ENCODE assay signal across 9 mouse cellular contexts in the genomic region with DNA sequence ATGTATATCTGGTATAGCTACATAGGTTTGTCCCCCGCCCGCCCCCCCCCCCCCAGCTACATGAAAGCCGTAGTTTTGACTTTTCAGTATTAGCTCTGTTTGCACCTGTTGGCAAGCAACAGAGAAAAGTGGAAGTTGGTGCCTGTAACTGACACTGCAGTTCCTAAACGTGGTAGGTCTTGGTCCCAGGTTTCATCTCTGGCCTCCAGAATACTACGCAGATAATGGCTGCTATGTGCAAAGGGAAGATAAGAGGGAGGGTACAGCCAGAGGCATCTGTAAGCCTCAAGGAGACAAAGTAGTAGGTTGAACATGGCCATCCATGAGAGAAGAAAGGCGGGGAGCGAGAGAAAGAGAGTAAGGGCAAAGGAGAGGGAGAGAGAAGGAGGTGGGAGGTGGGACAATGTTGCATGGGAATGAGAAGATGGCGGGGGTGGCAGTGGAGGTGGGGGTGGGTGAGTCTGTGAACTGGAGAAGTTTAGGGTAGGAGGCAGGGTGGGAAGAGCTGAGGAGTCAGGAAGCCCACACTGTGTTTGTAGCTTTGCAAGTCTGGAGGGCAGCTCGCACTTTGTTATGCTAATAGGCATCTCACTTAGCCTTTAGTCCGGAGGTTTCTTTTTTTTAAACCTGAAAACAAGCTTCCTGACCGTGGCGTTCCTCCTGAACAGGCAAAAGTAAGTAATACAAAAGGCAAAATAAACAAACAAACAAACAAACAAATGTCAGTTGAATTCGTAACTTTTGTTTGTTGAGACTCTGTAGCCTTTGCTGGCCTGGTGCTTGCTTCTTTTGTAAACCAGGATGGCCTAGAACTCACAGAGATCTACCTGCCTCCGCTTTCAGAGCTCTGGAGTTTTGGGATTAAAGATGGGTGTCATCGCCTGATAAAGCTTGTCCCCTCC. TPM values are rescaled to one million over a fixed set of nuclear protein-coding genes. Genes with fewer than 3 reads are reported as not detected.
DNase-seq lines count a peak whose midpoint lies in the region; ATAC-seq and TF ChIP-seq lines count a peak whose summit lies in the region.
"Had no signal": no experiment of that assay in that cellular context is flagged by ENCODE, and none has a peak within 500 bp of the region (broad histone marks: within the 10 kb centered on the region; RNA-seq: fewer than 3 reads in every experiment).

Gene Fam169a, plus strand, starts transcription at position 638 of the 902 bp plus-strand sequence.

- DNase-seq in forebrain, embryonic 10.5 days (ENCODE audit: extremely low spot score, low spot score) = no peak
- DNase-seq in brain, embryonic 14.5 days (ENCODE audit: low read depth) = no peak
- DNase-seq in cerebellum, adult 9-11 months = no peak
- DNase-seq in right cerebral cortex, adult 2 months (ENCODE audit: low spot score in 2 of 2) = no peak
- no peak for DNase-seq in thymus, postnatal 0 days (ENCODE audit: low spot score)
- DNase-seq: kidney, postnatal 25 days had no signal

- peak within 1 kb of the TSS; percentile 25 for H3K4me3 ChIP-seq in forebrain, embryonic 10.5 days
- no peak within 1 kb of the TSS for H3K4me3 ChIP-seq in forebrain, embryonic 13.5 days
- no peak within 1 kb of the TSS for H3K4me3 ChIP-seq in hindbrain, embryonic 16.5 days (ENCODE audit: low read length)

- no peak within 1 kb of the TSS for H3K9ac ChIP-seq in forebrain, embryonic 13.5 days
- H3K9ac ChIP-seq in hindbrain, embryonic 16.5 days (ENCODE audit: low read depth, low read length) = no peak within 1 kb of the TSS

- H3K27me3 ChIP-seq in forebrain, embryonic 10.5 days (ENCODE audit: poor library complexity, severe bottlenecking) = peaks cover 49% of the 10 kb centered on the region
- H3K27me3 ChIP-seq in forebrain, embryonic 13.5 days = peaks cover 25% of the 10 kb centered on the region
- H3K27me3 ChIP-seq in hindbrain, embryonic 16.5 days (replicated peaks; ENCODE audit: control insufficient read depth, insufficient read depth, low read length) = no peaks in the 10 kb centered on the region

- no peaks in the 10 kb centered on the region for H3K36me3 ChIP-seq in forebrain, embryonic 10.5 days (replicated peaks)
- no peaks in the 10 kb centered on the region for H3K36me3 ChIP-seq in forebrain, embryonic 13.5 days (ENCODE audit: poor library complexity, severe bottlenecking)
- H3K36me3 ChIP-seq in hindbrain, embryonic 16.5 days (ENCODE audit: control insufficient read depth, insufficient read depth, low read length) = no peaks in the 10 kb centered on the region

- no peak for TF ChIP-seq CTCF in brain, embryonic 14.5 days (IDR thresholded peaks at IDR 0.05; ENCODE audit: borderline replicate concordance, extremely low read depth, insufficient read depth, insufficient read length)

- peak within 1 kb of the TSS; percentile 48 for H3K27ac ChIP-seq in forebrain, embryonic 10.5 days
- no peak within 1 kb of the TSS for H3K27ac ChIP-seq in forebrain, embryonic 13.5 days
- no peak within 1 kb of the TSS for H3K27ac ChIP-seq in hindbrain, embryonic 16.5 days (ENCODE audit: low read depth, low read length)

- peaks cover 38% of the 10 kb centered on the region for H3K4me1 ChIP-seq in forebrain, embryonic 10.5 days
- H3K4me1 ChIP-seq in forebrain, embryonic 13.5 days = 0 out of 2 replicates have a peak, but pooled peaks cover 5% of the 10 kb centered on the region
- H3K4me1 ChIP-seq in hindbrain, embryonic 16.5 days (ENCODE audit: control insufficient read depth, insufficient read depth, low read depth, low read length) = no peaks in the 10 kb centered on the region

- no peak within 1 kb of the TSS for H3K4me2 ChIP-seq in forebrain, embryonic 13.5 days
- no peak within 1 kb of the TSS for H3K4me2 ChIP-seq in hindbrain, embryonic 16.5 days (ENCODE audit: low read length)

- 36% methylated on average over 15 of the region's 15 CpGs for WGBS in forebrain, embryonic 10.5 days
- WGBS in forebrain, embryonic 13.5 days = 35% methylated on average over 15 of the region's 15 CpGs
- 38% methylated on average over 15 of the region's 15 CpGs for WGBS in hindbrain, embryonic 16.5 days

- peaks cover 6% of the 10 kb centered on the region; the same call in 1 of the 2 replicates for H3K9me3 ChIP-seq in forebrain, embryonic 10.5 days
- no peaks in the 10 kb centered on the region for H3K9me3 ChIP-seq in forebrain, embryonic 13.5 days (replicated peaks)
- H3K9me3 ChIP-seq in hindbrain, embryonic 16.5 days (ENCODE audit: control insufficient read depth, low read length) = no peaks in the 10 kb centered on the region

- no peak for ATAC-seq in forebrain, embryonic 13.5 days
- ATAC-seq in hindbrain, embryonic 16.5 days = no peak
- ATAC-seq in megakaryocyte-erythroid progenitor cell, adult 5-6 weeks (replicated peaks; ENCODE audit: low FRiP score, low TSS enrichment, poor library complexity, severe bottlenecking) = peak; percentile 97

- no peak for TF ChIP-seq POLR2A in brain, embryonic 14.5 days (IDR thresholded peaks at IDR 0.05; ENCODE audit: borderline replicate concordance, extremely low read depth, insufficient read depth, insufficient read length, poor library complexity, severe bottlenecking)

RNA-seq across cellular contexts. Expression of gene Fam169a, which starts in this region (rescaled TPM):
- polyA plus RNA-seq in forebrain, embryonic 10.5 days (2016; fragmentation: Nextera tagmentation; extraction: Ambion mirVana) = 11.3 and 12.2 TPM in 2 replicates
- polyA plus RNA-seq in forebrain, embryonic 13.5 days (2015; fragmentation: Nextera tagmentation; extraction: Ambion mirVana) = 9.5 and 10.8 TPM in 2 replicates
- 10.6 and 17.0 TPM in 2 replicates for polyA plus RNA-seq in brain, embryonic 14.5 days (2012; rRNA removed)
- polyA plus RNA-seq in hindbrain, embryonic 16.5 days (2015; fragmentation: Nextera tagmentation; extraction: Ambion mirVana) = 28.1 and 31.9 TPM in 2 replicates
- 0.44 TPM in 1 of 2 replicates, not detected in the other for total RNA-seq in megakaryocyte-erythroid progenitor cell, adult 5-6 weeks (2014; fragmentation: Nextera tagmentation)
- 0.65 and 1.3 TPM in 2 replicates for total RNA-seq in megakaryocyte-erythroid progenitor cell, adult 5-6 weeks (2017)
- 0.41 and 0.52 TPM in 2 replicates for polyA plus RNA-seq in thymus, postnatal 0 days (2015; fragmentation: Nextera tagmentation; extraction: Ambion mirVana)
